Mouse (Mus musculus): ENCODE data around the gene Dis3l2.
A peak's percentile ranks its signal among the peaks of the same experiment; 100 is the strongest.

Gene Dis3l2

GRCm38 (mm10) chr1:87073776-87074175 lies 370.2 kb downstream of the Dis3l2 start:
- peak; percentile 71 for DNase-seq (ENCODE audit: low read depth)

- DNase-seq (ENCODE audit: low read depth) = no peak
Observed at GRCm38 (mm10) chr1:87086196-87086595, 382.6 kb downstream of the Dis3l2 start.

- no peak for DNase-seq (ENCODE audit: low read depth)
Observed at GRCm38 (mm10) chr1:87086964-87087363, 383.4 kb downstream of the Dis3l2 start.

DNA sequence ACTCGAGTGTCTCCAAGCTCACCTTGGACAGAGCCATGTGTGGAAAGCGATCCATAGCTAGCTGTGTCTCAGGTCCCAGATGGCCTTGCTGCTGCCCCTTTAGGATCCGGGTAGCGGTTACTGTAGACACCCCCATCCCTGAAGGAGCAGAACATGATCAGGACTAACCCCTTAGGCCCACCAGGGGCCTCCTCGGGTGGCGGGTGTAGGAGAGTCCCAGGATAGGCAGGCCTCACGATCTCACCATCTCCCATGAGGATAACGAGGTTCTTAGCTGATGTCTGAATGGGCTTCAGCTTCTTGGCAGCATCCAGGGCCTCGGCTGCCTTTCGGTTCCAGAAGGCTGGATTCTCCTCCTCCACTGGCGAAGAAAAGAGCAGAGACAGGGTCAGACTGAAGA lies 385.6 kb downstream of the Dis3l2 start:
- DNase-seq (ENCODE audit: low read depth) = no peak

DNA sequence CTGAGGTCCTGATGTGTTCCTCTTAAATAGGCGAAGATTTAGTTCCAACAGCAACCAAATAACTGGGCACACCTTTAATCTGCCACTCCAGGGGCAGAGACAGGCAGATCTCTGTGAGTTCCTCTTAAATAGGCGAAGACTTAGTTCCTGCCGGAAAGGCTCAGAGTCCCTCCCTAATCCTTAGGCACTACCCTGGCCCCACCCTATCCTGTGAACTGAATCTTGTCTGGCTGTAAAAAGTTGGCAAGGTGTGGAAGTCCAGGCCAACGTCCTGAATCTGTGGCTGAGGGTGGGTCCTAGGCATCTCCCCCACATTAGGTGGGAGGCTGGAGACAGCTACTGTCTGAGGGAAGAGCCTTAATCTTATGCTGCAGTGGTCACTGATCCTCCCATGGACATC lies 386.2 kb downstream of the Dis3l2 start, which contains the start of gene Alppl2:
Gene Alppl2 (minus strand): TSS at position 101 of the 400 bp plus-strand sequence.
- DNase-seq (ENCODE audit: low read depth) = no peak

GRCm38 (mm10) chr1:87095642-87096041 lies 392.0 kb downstream of the Dis3l2 start:
- DNase-seq (ENCODE audit: low read depth) = no peak

DNA sequence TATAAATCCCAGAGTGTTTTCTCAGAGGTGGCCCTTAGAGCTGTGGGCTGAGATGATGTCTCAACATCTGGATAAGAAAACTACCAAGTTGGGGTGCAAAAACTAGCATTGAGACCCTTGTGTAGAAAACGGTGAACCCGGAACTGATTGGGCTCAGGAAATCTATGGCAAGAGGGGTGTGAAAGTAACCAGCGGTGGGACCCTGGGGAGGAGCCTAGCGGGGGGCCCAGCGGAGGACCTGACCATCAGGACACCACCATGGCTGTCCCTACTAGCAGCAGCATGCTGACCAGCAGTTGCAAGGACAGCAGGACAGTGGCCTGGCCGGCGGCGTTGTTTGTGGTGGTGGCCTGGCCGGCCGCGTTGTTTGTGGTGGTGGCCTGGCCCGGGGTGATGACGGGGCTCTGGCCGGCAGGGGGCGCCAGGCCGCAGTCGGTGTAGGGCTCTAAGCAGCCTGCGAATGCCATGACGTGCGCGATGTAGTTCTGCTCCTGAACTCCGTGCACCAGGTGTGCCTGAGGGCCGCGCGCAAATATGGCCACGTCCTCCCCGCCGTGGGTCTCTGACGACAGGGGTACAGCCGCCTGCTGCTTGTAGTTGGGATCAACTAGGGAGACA lies 394.9 kb downstream of the Dis3l2 start:
- DNase-seq (ENCODE audit: low read depth) = peak; percentile 51

Data from NIH3T3 (cell line).